Mouse (Mus musculus) C2C12 (cell line): ENCODE results near the gene Slc38a3.

Experiments used
- CTCF ChIP-seq: IDR thresholded peaks from one replicate; pipeline ENCODE4 v1.5.1; 2011; ENCODE audit not compliant: control insufficient read depth, insufficient read depth, insufficient read length
- MAX ChIP-seq: IDR thresholded peaks from one replicate; pipeline ENCODE4 v1.6.1; 2011; ENCODE audit warnings: mild to moderate bottlenecking, control low read depth
- MYOG ChIP-seq: IDR thresholded peaks from one replicate; pipeline ENCODE4 v1.6.1; 2011; ENCODE audit not compliant: control insufficient read depth, insufficient read length; ENCODE audit errors: extremely low read depth
- USF1 ChIP-seq: IDR thresholded peaks from one replicate; pipeline ENCODE4 v1.6.1; 2011; ENCODE audit warnings: low read depth, mild to moderate bottlenecking, control low read depth, moderate library complexity

- TF ChIP-seq USF1 (no peak), MAX (no peak), CTCF (no peak), MYOG (no peak)
Measured at GRCm38 (mm10) chr9:107632478-107632877, 36.9 kb downstream of the Slc38a3 start.
